25 mouse cellular contexts compared by ENCODE assay signal in genomic region chrX:169049550-169049949, GRCm38 (mm10).
A peak's percentile ranks its signal among the peaks of the same experiment; 100 is the strongest.
DNase-seq lines count a peak whose midpoint lies in the region; ATAC-seq and TF ChIP-seq lines count a peak whose summit lies in the region.
"Had no signal": no experiment of that assay in that cellular context is flagged by ENCODE, and none has a peak within 500 bp of the region (broad histone marks: within the 10 kb centered on the region; RNA-seq: fewer than 3 reads in every experiment).

No protein-coding gene starts in this region.

- DNase-seq in thymus, adult 2 months = peak; percentile 1
- DNase-seq in thymus, postnatal 10 days (ENCODE audit: low spot score in 2 of 2) = no peak
- peak; percentile 3 for DNase-seq in ES-CJ7 (ENCODE audit: low read depth, low spot score)
- DNase-seq in stomach, postnatal 0 days (ENCODE audit: low spot score) = no peak
- DNase-seq in frontal cortex, postnatal 36 days (ENCODE audit: low spot score in 2 of 2) = no peak
- DNase-seq: adrenal gland, adult 8-10 months; cerebellum, adult 11-12 months; cerebellum, postnatal 14 days; forebrain, postnatal 0 days; left cerebral cortex, postnatal 4 days; lung, adult 2 months; lung, postnatal 4 days; midbrain, embryonic 14.5 days; retina, postnatal 1 day; right cerebral cortex, postnatal 25 days; spleen, adult 18-20 months had no signal

- H3K4me1 ChIP-seq in intestine, postnatal 0 days (replicated peaks; ENCODE audit: control insufficient read depth, insufficient read depth, low read length) = no peaks in the 10 kb centered on the region
- no peaks in the 10 kb centered on the region for H3K4me1 ChIP-seq in intestine, embryonic 16.5 days (ENCODE audit: control insufficient read depth, insufficient read depth, low read length)
- H3K4me1 ChIP-seq in thymus, adult 2 months (replicated peaks; ENCODE audit: control insufficient read depth, insufficient read depth, low read length) = peaks cover 2% of the 10 kb centered on the region; the same call in 1 of the 2 replicates
- H3K4me1 ChIP-seq in stomach, postnatal 0 days (replicated peaks; ENCODE audit: control insufficient read depth, insufficient read depth) = no peaks in the 10 kb centered on the region
- H3K4me1 ChIP-seq: intestine, embryonic 15.5 days; kidney, embryonic 15.5 days; limb, embryonic 15.5 days; neural tube, embryonic 12.5 days had no signal

- peak; percentile 22; the same call in 1 of the 2 replicates for TF ChIP-seq CTCF in intestine, postnatal 0 days (IDR thresholded peaks at IDR 0.05; ENCODE audit: low read depth)
- no peak for TF ChIP-seq CTCF in thymus, adult 2 months (IDR thresholded peaks at IDR 0.05; ENCODE audit: borderline replicate concordance, control insufficient read depth, extremely low read depth, insufficient read depth, low read length, poor library complexity)
- TF ChIP-seq CTCF in stomach, postnatal 0 days (IDR thresholded peaks at IDR 0.05; ENCODE audit: low read depth) = peak; percentile 44

- no peaks in the 10 kb centered on the region for H3K36me3 ChIP-seq in intestine, postnatal 0 days (ENCODE audit: control insufficient read depth, insufficient read depth)
- no peaks in the 10 kb centered on the region for H3K36me3 ChIP-seq in intestine, embryonic 16.5 days (ENCODE audit: control insufficient read depth, insufficient read depth, low read length)
- no peaks in the 10 kb centered on the region for H3K36me3 ChIP-seq in thymus, adult 2 months (ENCODE audit: control insufficient read depth, insufficient read depth, low read length)
- no peaks in the 10 kb centered on the region for H3K36me3 ChIP-seq in stomach, postnatal 0 days (ENCODE audit: control insufficient read depth, insufficient read depth, low read length)
- H3K36me3 ChIP-seq: heart, embryonic 10.5 days; intestine, embryonic 15.5 days; kidney, embryonic 15.5 days; limb, embryonic 15.5 days; neural tube, embryonic 12.5 days had no signal

- no peak overlapping the region for H3K9ac ChIP-seq in intestine, postnatal 0 days (ENCODE audit: low read depth, low read length)
- no peak overlapping the region for H3K9ac ChIP-seq in intestine, embryonic 16.5 days (ENCODE audit: low read depth, low read length)
- H3K9ac ChIP-seq in stomach, postnatal 0 days (ENCODE audit: low read length) = no peak overlapping the region
- H3K9ac ChIP-seq: forebrain, postnatal 0 days; intestine, embryonic 15.5 days; kidney, embryonic 15.5 days; limb, embryonic 15.5 days; neural tube, embryonic 12.5 days had no signal

- H3K4me3 ChIP-seq in intestine, postnatal 0 days (ENCODE audit: low read depth, low read length) = no peak overlapping the region
- H3K4me3 ChIP-seq in intestine, embryonic 16.5 days (ENCODE audit: low read length) = no peak overlapping the region
- H3K4me3 ChIP-seq in thymus, adult 2 months (ENCODE audit: control insufficient read depth, insufficient read depth, low read length) = no peak overlapping the region
- no peak overlapping the region for H3K4me3 ChIP-seq in stomach, postnatal 0 days (ENCODE audit: low read depth, low read length)
- H3K4me3 ChIP-seq: heart, embryonic 10.5 days; intestine, embryonic 15.5 days; kidney, embryonic 15.5 days; limb, embryonic 15.5 days; neural tube, embryonic 12.5 days had no signal

- TF ChIP-seq POLR2A in thymus, adult 2 months (IDR thresholded peaks at IDR 0.05; ENCODE audit: control insufficient read depth, extremely low read depth, insufficient read depth, low read length, poor library complexity) = no peak

- TF ChIP-seq EP300 in stomach, postnatal 0 days (optimal IDR thresholded peaks at IDR 0.05) = no peak

- no peaks in the 10 kb centered on the region for H3K9me3 ChIP-seq in intestine, postnatal 0 days (ENCODE audit: control insufficient read depth)
- H3K9me3 ChIP-seq in intestine, embryonic 16.5 days (ENCODE audit: control insufficient read depth, low read length) = no peaks in the 10 kb centered on the region
- H3K9me3 ChIP-seq in stomach, postnatal 0 days (ENCODE audit: control insufficient read depth, low read length) = no peaks in the 10 kb centered on the region
- H3K9me3 ChIP-seq: heart, embryonic 10.5 days; intestine, embryonic 15.5 days; kidney, embryonic 15.5 days; limb, embryonic 15.5 days; neural tube, embryonic 12.5 days had no signal

- no peaks in the 10 kb centered on the region for H3K27me3 ChIP-seq in intestine, postnatal 0 days (replicated peaks; ENCODE audit: control insufficient read depth, insufficient read depth, low read length)
- H3K27me3 ChIP-seq in intestine, embryonic 16.5 days (replicated peaks; ENCODE audit: control insufficient read depth, insufficient read depth, low read length) = no peaks in the 10 kb centered on the region
- H3K27me3 ChIP-seq in thymus, adult 2 months (ENCODE audit: control insufficient read depth, insufficient read depth, low read length) = no peaks in the 10 kb centered on the region
- no peaks in the 10 kb centered on the region for H3K27me3 ChIP-seq in stomach, postnatal 0 days (ENCODE audit: control insufficient read depth, insufficient read depth, low read length)
- H3K27me3 ChIP-seq: intestine, embryonic 15.5 days; neural tube, embryonic 12.5 days had no signal

- ATAC-seq in intestine, postnatal 0 days = no peak
- ATAC-seq in intestine, embryonic 16.5 days = no peak
- no peak for ATAC-seq in stomach, postnatal 0 days (ENCODE audit: low FRiP score, low TSS enrichment)
- ATAC-seq: activated CD4-positive, CD25-positive, alpha-beta regulatory T cell, adult 4 months; forebrain, postnatal 0 days; hindbrain, embryonic 16.5 days; intestine, embryonic 15.5 days had no signal

- no peak overlapping the region for H3K27ac ChIP-seq in intestine, postnatal 0 days (ENCODE audit: low read depth, low read length)
- no peak overlapping the region for H3K27ac ChIP-seq in intestine, embryonic 16.5 days (ENCODE audit: low read length)
- no peak overlapping the region for H3K27ac ChIP-seq in thymus, adult 2 months (ENCODE audit: control insufficient read depth, insufficient read depth, low read length)
- no peak overlapping the region for H3K27ac ChIP-seq in stomach, postnatal 0 days (replicated peaks)
- H3K27ac ChIP-seq: heart, embryonic 10.5 days; intestine, embryonic 15.5 days; kidney, embryonic 15.5 days; limb, embryonic 15.5 days; neural tube, embryonic 12.5 days had no signal

- no peak overlapping the region for H3K4me2 ChIP-seq in intestine, postnatal 0 days (replicated peaks; ENCODE audit: low read depth)
- no peak overlapping the region for H3K4me2 ChIP-seq in intestine, embryonic 16.5 days (ENCODE audit: low read depth, low read length)
- H3K4me2 ChIP-seq in stomach, postnatal 0 days (replicated peaks; ENCODE audit: low read depth) = no peak overlapping the region
- H3K4me2 ChIP-seq: intestine, embryonic 15.5 days; kidney, embryonic 15.5 days; limb, embryonic 15.5 days; neural tube, embryonic 12.5 days had no signal

Comparison
In these comparisons a context has a peak if more than half of its experiments do, and no peak if none do; other contexts are left out.
1. DNase-seq: peak in thymus, adult 2 months (single experiment) and ES-CJ7 (single experiment); none in thymus, postnatal 10 days (0 of 2), stomach, postnatal 0 days (single experiment) and frontal cortex, postnatal 36 days (0 of 2).